Mouse (Mus musculus) left cerebral cortex, postnatal 4 days (tissue): ENCODE measurements around the gene Gcnt2. TPM values are rescaled to one million over a fixed set of nuclear protein-coding genes. Genes with fewer than 3 reads are reported as not detected.

Experiments
- DNase-seq: peaks from one replicate; pipeline ENCODE4 v3.0.0-alpha.2; 2022
- intact Hi-C: fragments of 180-260 bp; cut with DNase I; formaldehyde crosslinking; loops from one replicate; pipeline ENCODE4 v1.15.1; 2025
- total RNA-seq, 2 experiments: library from RNA; stranded (reverse); gene quantifications; 2 replicates each; pipeline ENCODE4 v1.2.3; 2021

Gene Gcnt2
- total RNA-seq, 2 experiments from 2014 or later = 10.7 to 11.7 TPM

GRCm38 (mm10) chr13:40937586-40937985 lies 78.0 kb downstream of the Gcnt2 start:
- DNase-seq = no peak
- intact Hi-C loops = no loop called here

GRCm38 (mm10) chr13:40938485-40939357 lies 79.2 kb downstream of the Gcnt2 start:
- intact Hi-C loops = no loop called here
- no peak for DNase-seq

GRCm38 (mm10) chr13:40943066-40943465 lies 83.5 kb downstream of the Gcnt2 start:
- intact Hi-C loops = no loop called here
- DNase-seq = no peak

GRCm38 (mm10) chr13:40943936-40944335 lies 84.4 kb downstream of the Gcnt2 start:
- no peak for DNase-seq
- intact Hi-C loops = no loop called here

GRCm38 (mm10) chr13:40944346-40944745 lies 84.8 kb downstream of the Gcnt2 start:
- no peak for DNase-seq
- intact Hi-C loops = no loop called here

- no peak for DNase-seq
- intact Hi-C loops = no loop called here
Measured at GRCm38 (mm10) chr13:40946513-40946912, 87.0 kb downstream of the Gcnt2 start.

- DNase-seq = no peak
- intact Hi-C loops = no loop called here
Measured at GRCm38 (mm10) chr13:40947538-40948205, 88.1 kb downstream of the Gcnt2 start.

- intact Hi-C loops = no loop called here
- DNase-seq = no peak
Measured at GRCm38 (mm10) chr13:40951386-40951976, 91.9 kb downstream of the Gcnt2 start.

- peak; percentile 8 for DNase-seq
- intact Hi-C loops = no loop called here
Measured at GRCm38 (mm10) chr13:40953231-40953630, 93.7 kb downstream of the Gcnt2 start.

- no peak for DNase-seq
- intact Hi-C loops = no loop called here
Measured at GRCm38 (mm10) chr13:40955773-40956172, 96.2 kb downstream of the Gcnt2 start.

- no peak for DNase-seq
- intact Hi-C loops = no loop called here
Measured at GRCm38 (mm10) chr13:40967609-40968008, 108.1 kb downstream of the Gcnt2 start.

GRCm38 (mm10) chr13:40968564-40968963 lies 109.0 kb downstream of the Gcnt2 start:
- DNase-seq = no peak

GRCm38 (mm10) chr13:40969761-40970390 lies 110.3 kb downstream of the Gcnt2 start:
- no peak for DNase-seq
- intact Hi-C loops = no loop called here

More at GRCm38 (mm10) chr13:40968564-40968963, 109.0 kb downstream of the Gcnt2 start:
- intact Hi-C loops = no loop called here

GRCm38 (mm10) chr13:40971261-40971660 lies 111.7 kb downstream of the Gcnt2 start:
- DNase-seq = no peak
- intact Hi-C loops = no loop called here

- no peak for DNase-seq
- intact Hi-C loops = no loop called here
Measured at GRCm38 (mm10) chr13:40971831-40972230, 112.3 kb downstream of the Gcnt2 start.

GRCm38 (mm10) chr13:40972976-40973375 lies 113.4 kb downstream of the Gcnt2 start:
- intact Hi-C loops = no loop called here
- DNase-seq = no peak

- peak; percentile 42 for DNase-seq
- intact Hi-C loops = no loop called here
Measured at GRCm38 (mm10) chr13:40977609-40978008, 118.1 kb downstream of the Gcnt2 start.

GRCm38 (mm10) chr13:40978652-40979051 lies 119.1 kb downstream of the Gcnt2 start:
- intact Hi-C loops = no loop called here
- DNase-seq = no peak

GRCm38 (mm10) chr13:40979321-40979720 lies 119.8 kb downstream of the Gcnt2 start:
- DNase-seq = no peak
- intact Hi-C loops = no loop called here

- DNase-seq = no peak
- intact Hi-C loops = no loop called here
Measured at GRCm38 (mm10) chr13:40982759-40983158, 123.2 kb downstream of the Gcnt2 start.

GRCm38 (mm10) chr13:40986081-40986480 lies 126.5 kb downstream of the Gcnt2 start:
- intact Hi-C loops = loop anchor here (5.0 kb wide), 1 partner anchor 139 kb away; no protein-coding TSS in a partner anchor
- DNase-seq = no peak
